20 mouse cellular contexts compared by ENCODE assay signal in the genomic region with DNA sequence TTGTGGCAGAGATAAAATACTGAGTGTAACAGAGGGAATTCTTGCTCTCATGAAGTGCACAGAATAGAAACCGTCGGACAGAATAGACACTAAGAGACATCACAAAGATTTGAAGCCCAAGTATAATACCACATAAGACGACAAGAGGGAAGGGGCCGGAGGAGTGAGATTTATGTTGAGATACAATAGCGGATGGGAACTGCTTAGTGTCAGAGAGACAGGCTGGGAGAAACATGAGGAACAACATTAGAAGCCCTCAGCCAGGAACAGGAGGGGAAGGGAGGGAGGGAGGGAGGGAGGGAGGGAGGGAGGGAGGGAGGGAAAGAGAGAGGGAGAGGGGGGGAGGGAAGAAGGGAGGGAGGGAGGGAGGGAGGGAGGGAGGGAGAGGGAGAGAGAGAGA. TPM values are rescaled to one million over a fixed set of nuclear protein-coding genes. Genes with fewer than 3 reads are reported as not detected.
DNase-seq lines count a peak whose midpoint lies in the region; ATAC-seq and TF ChIP-seq lines count a peak whose summit lies in the region.
"Had no signal": no experiment of that assay in that cellular context is flagged by ENCODE, and none has a peak within 500 bp of the region (broad histone marks: within the 10 kb centered on the region; RNA-seq: fewer than 3 reads in every experiment).

No protein-coding gene starts in this region.

- H3K4me2 ChIP-seq in heart, embryonic 14.5 days (ENCODE audit: low read length), result no peak overlapping the region
- no peak overlapping the region for H3K4me2 ChIP-seq in neural tube, embryonic 13.5 days
- H3K4me2 ChIP-seq in hindbrain, embryonic 16.5 days (ENCODE audit: low read length), result no peak overlapping the region
- H3K4me2 ChIP-seq in neural tube, embryonic 14.5 days (ENCODE audit: low read depth, low read length), result no peak overlapping the region
- H3K4me2 ChIP-seq: embryonic facial prominence, embryonic 12.5 days; liver, embryonic 13.5 days had no signal

- H3K36me3 ChIP-seq in heart, embryonic 14.5 days (ENCODE audit: control insufficient read depth, insufficient read depth, low read length), result 0 out of 2 replicates have a peak, but pooled peaks cover 10% of the 10 kb centered on the region
- peaks cover 7% of the 10 kb centered on the region; the same call in 1 of the 2 replicates for H3K36me3 ChIP-seq in neural tube, embryonic 13.5 days
- H3K36me3 ChIP-seq in hindbrain, embryonic 16.5 days (ENCODE audit: control insufficient read depth, insufficient read depth, low read length), result no peaks in the 10 kb centered on the region
- H3K36me3 ChIP-seq in neural tube, embryonic 14.5 days (ENCODE audit: control insufficient read depth, insufficient read depth, low read length), result peaks cover 4% of the 10 kb centered on the region; the same call in 1 of the 2 replicates
- H3K36me3 ChIP-seq: embryonic facial prominence, embryonic 12.5 days had no signal

- H3K9ac ChIP-seq in heart, embryonic 14.5 days (ENCODE audit: low read length), result no peak overlapping the region
- no peak overlapping the region for H3K9ac ChIP-seq in neural tube, embryonic 13.5 days
- H3K9ac ChIP-seq in hindbrain, embryonic 16.5 days (ENCODE audit: low read depth, low read length), result no peak overlapping the region
- no peak overlapping the region for H3K9ac ChIP-seq in neural tube, embryonic 14.5 days (replicated peaks; ENCODE audit: low read depth, low read length)
- H3K9ac ChIP-seq: embryonic facial prominence, embryonic 12.5 days; liver, embryonic 13.5 days had no signal

- intact Hi-C loops in heart, postnatal 14 days (cut with DNase I), result no loop called here

- ATAC-seq in heart, embryonic 14.5 days (ENCODE audit: insufficient number of reproducible peaks, insufficient read depth, low FRiP score, low read depth), result no peak
- 0 out of 2 replicates have a peak, but pooled peaks have one; percentile 51 for ATAC-seq in neural tube, embryonic 13.5 days (ENCODE audit: low read depth)
- ATAC-seq in hindbrain, embryonic 16.5 days, result no peak
- ATAC-seq in neural tube, embryonic 14.5 days (ENCODE audit: low read depth), result no peak

- DNase-seq in heart, postnatal 14 days, result no peak
- no peak for DNase-seq in neural tube, embryonic 10.5 days (ENCODE audit: extremely low spot score, low spot score)
- DNase-seq in layer of hippocampus, adult 2 months (ENCODE audit: low spot score in 2 of 2), result no peak
- no peak for DNase-seq in liver
- DNase-seq: cerebellum, adult 11-12 months; gastrocnemius, adult 2 months; heart, adult 11 months; kidney, adult 2 months; kidney, postnatal 36 days; layer of hippocampus, postnatal 36 days; left cerebral cortex, postnatal 4 days; liver, embryonic 13.5 days; lung, postnatal 10 days; thymus, postnatal 36 days had no signal

- 23% methylated on average over 5 of the region's 5 CpGs for WGBS in heart, embryonic 14.5 days
- 29% methylated on average over 5 of the region's 5 CpGs for WGBS in neural tube, embryonic 13.5 days
- WGBS in hindbrain, embryonic 16.5 days, result 57% methylated on average over 5 of the region's 5 CpGs
- 14% methylated on average over 5 of the region's 5 CpGs for WGBS in neural tube, embryonic 14.5 days

- peaks cover 13 to 37% of the 10 kb centered on the region in 2 experiments for H3K4me1 ChIP-seq in heart, embryonic 14.5 days (ENCODE audit: control insufficient read depth in 2 of 2, insufficient read depth in 2 of 2, low read length in 2 of 2)
- peaks cover 37% of the 10 kb centered on the region for H3K4me1 ChIP-seq in neural tube, embryonic 13.5 days (replicated peaks)
- H3K4me1 ChIP-seq in hindbrain, embryonic 16.5 days (ENCODE audit: control insufficient read depth, insufficient read depth, low read depth, low read length), result peaks cover 19% of the 10 kb centered on the region
- H3K4me1 ChIP-seq in neural tube, embryonic 14.5 days (ENCODE audit: control insufficient read depth, insufficient read depth, low read length), result no peaks in the 10 kb centered on the region

- no peaks in the 10 kb centered on the region for H3K9me3 ChIP-seq in heart, embryonic 14.5 days (ENCODE audit: control insufficient read depth, low read length)
- H3K9me3 ChIP-seq in neural tube, embryonic 13.5 days, result no peaks in the 10 kb centered on the region
- H3K9me3 ChIP-seq in hindbrain, embryonic 16.5 days (ENCODE audit: control insufficient read depth, low read length), result no peaks in the 10 kb centered on the region
- no peaks in the 10 kb centered on the region for H3K9me3 ChIP-seq in neural tube, embryonic 14.5 days (ENCODE audit: control insufficient read depth, low read length)
- H3K9me3 ChIP-seq: embryonic facial prominence, embryonic 12.5 days; liver, embryonic 13.5 days; megakaryocyte, embryonic 14.5 days had no signal

- no peak overlapping the region for H3K4me3 ChIP-seq in heart, embryonic 14.5 days (ENCODE audit: control insufficient read depth in 1 of 2, insufficient read depth in 1 of 2, low read depth in 1 of 2, low read length in 2 of 2)
- H3K4me3 ChIP-seq in neural tube, embryonic 13.5 days, result no peak overlapping the region
- no peak overlapping the region for H3K4me3 ChIP-seq in hindbrain, embryonic 16.5 days (ENCODE audit: low read length)
- no peak overlapping the region for H3K4me3 ChIP-seq in neural tube, embryonic 14.5 days (ENCODE audit: low read depth, low read length)
- no peak overlapping the region for H3K4me3 ChIP-seq in layer of hippocampus, adult 2 months
- H3K4me3 ChIP-seq: embryonic facial prominence, embryonic 12.5 days; gastrocnemius, adult 2 months; liver, embryonic 13.5 days; megakaryocyte, embryonic 14.5 days had no signal

- no peak for TF ChIP-seq CTCF in layer of hippocampus, adult 2 months (conservative IDR thresholded peaks at IDR 0.05)

- no peaks in the 10 kb centered on the region for H3K27me3 ChIP-seq in heart, embryonic 14.5 days (ENCODE audit: control insufficient read depth, insufficient read depth, low read length)
- no peaks in the 10 kb centered on the region for H3K27me3 ChIP-seq in neural tube, embryonic 13.5 days
- H3K27me3 ChIP-seq in hindbrain, embryonic 16.5 days (replicated peaks; ENCODE audit: control insufficient read depth, insufficient read depth, low read length), result no peaks in the 10 kb centered on the region
- no peaks in the 10 kb centered on the region for H3K27me3 ChIP-seq in neural tube, embryonic 14.5 days (ENCODE audit: control insufficient read depth, insufficient read depth, low read length)
- H3K27me3 ChIP-seq: embryonic facial prominence, embryonic 12.5 days; liver, embryonic 13.5 days; megakaryocyte, embryonic 14.5 days had no signal

- peak overlapping the region; percentile 59 to 64 for H3K27ac ChIP-seq in heart, embryonic 14.5 days (replicated peaks in 1 of 2; ENCODE audit: control insufficient read depth in 1 of 2, insufficient read depth in 1 of 2, low read depth in 2 of 2, low read length in 2 of 2)
- peak overlapping the region; percentile 75 for H3K27ac ChIP-seq in neural tube, embryonic 13.5 days (replicated peaks)
- peak overlapping the region; percentile 46; the same call in 1 of the 2 replicates for H3K27ac ChIP-seq in hindbrain, embryonic 16.5 days (ENCODE audit: low read depth, low read length)
- H3K27ac ChIP-seq in neural tube, embryonic 14.5 days (ENCODE audit: low read depth, low read length), result 0 out of 2 replicates have a peak overlapping the region, but pooled peaks have one; percentile 22
- no peak overlapping the region for H3K27ac ChIP-seq in layer of hippocampus, adult 2 months
- H3K27ac ChIP-seq: gastrocnemius, adult 2 months had no signal

RNA-seq across cellular contexts. Expression of gene Srebf1, which starts 55.4 kb away (rescaled TPM):
- polyA plus RNA-seq in heart, embryonic 14.5 days (2014; fragmentation: Nextera tagmentation; extraction: Ambion mirVana), result 37.9 and 45.3 TPM in 2 replicates
- total RNA-seq in heart, postnatal 14 days (2021), result 10 to 100 TPM; 29.0 to 32.0 TPM
- polyA plus RNA-seq in neural tube, embryonic 13.5 days (2015; fragmentation: Nextera tagmentation; extraction: Ambion mirVana), result 30.6 and 38.5 TPM in 2 replicates
- polyA plus RNA-seq in hindbrain, embryonic 16.5 days (2015; fragmentation: Nextera tagmentation; extraction: Ambion mirVana), result 42.5 and 44.8 TPM in 2 replicates
- 38.5 and 41.3 TPM in 2 replicates for polyA plus RNA-seq in neural tube, embryonic 14.5 days (2014; fragmentation: Nextera tagmentation; extraction: Ambion mirVana)
- 10 to 100 TPM; 64.2 to 70.8 TPM for total RNA-seq in layer of hippocampus, adult 2 months (2021)
